ENCODE assay signal across 17 mouse cellular contexts in genomic region chr16:92163545-92163944, GRCm38 (mm10).
"Had no signal": no experiment of that assay in that cellular context is flagged by ENCODE, and none has a peak within 500 bp of the region (broad histone marks: within the 10 kb centered on the region; RNA-seq: fewer than 3 reads in every experiment).

No protein-coding gene starts in this region.

- H3K4me3 ChIP-seq: layer of hippocampus, adult 2 months; liver, embryonic 13.5 days; megakaryocyte, embryonic 14.5 days; midbrain, embryonic 10.5 days; midbrain, embryonic 15.5 days had no signal

- H3K9ac ChIP-seq: liver, embryonic 13.5 days; midbrain, embryonic 15.5 days had no signal

- H3K27me3 ChIP-seq: midbrain, embryonic 15.5 days had no signal

- ATAC-seq: intestine, postnatal 0 days; midbrain, embryonic 15.5 days had no signal

- DNase-seq: kidney, adult 2 months; kidney, postnatal 25 days; layer of hippocampus, adult 9-11 months; liver, embryonic 13.5 days; right cerebral cortex, adult 18-20 months; right cerebral cortex, postnatal 14 days; right cerebral cortex, postnatal 4 days; thymus, adult 2 months; thymus, postnatal 14 days; thymus, postnatal 4 days had no signal

- H3K9me3 ChIP-seq: midbrain, embryonic 15.5 days had no signal

- H3K4me2 ChIP-seq: liver, embryonic 13.5 days; midbrain, embryonic 15.5 days had no signal

- H3K27ac ChIP-seq: kidney, postnatal 0 days; layer of hippocampus, adult 2 months; liver, embryonic 13.5 days; midbrain, embryonic 15.5 days; stomach, postnatal 0 days had no signal

- H3K4me1 ChIP-seq: liver, embryonic 13.5 days had no signal

- H3K36me3 ChIP-seq: liver, embryonic 13.5 days; midbrain, embryonic 10.5 days; midbrain, embryonic 15.5 days had no signal
